Mouse (Mus musculus) sigmoid colon, adult 10 weeks (tissue): ENCODE data around the gene Clasrp. TPM values are rescaled to one million over a fixed set of nuclear protein-coding genes. Genes with fewer than 3 reads are reported as not detected.

Experiments
- polyA plus RNA-seq: library from polyadenylated mRNA; stranded (reverse); fragments of 350-450 nt; fragmentation: Illumina TruSeq; extraction: RNeasy Lipid Tissue Mini Kit (QIAGEN cat#74804); gene quantifications from one replicate; pipeline ENCODE4 v1.2.3, GENCODE M21; 2014; ENCODE audit warnings: low read depth, low replicate concordance

The Clasrp gene
- polyA plus RNA-seq = 7.1 TPM

GRCm38 (mm10) chr7:19603849-19604605, at the start of gene Clasrp:
Gene Clasrp (minus strand): TSS chr7:19604486.

GRCm38 (mm10) chr7:19629361-19629734, 25.1 kb upstream of the Clasrp start, which contains the start of gene Relb:
Gene Relb (minus strand): TSS chr7:19629438.

GRCm38 (mm10) chr7:19577141-19577852, 27.0 kb downstream of the Clasrp start, which contains the start of the genes Zfp296 and Gemin7:
Gene Zfp296 (plus strand): TSS chr7:19577287.
Gene Gemin7 (minus strand): TSS chr7:19577595.

GRCm38 (mm10) chr7:19562643-19563410, 41.5 kb downstream of the Clasrp start, which contains the start of gene Ppp1r37:
Gene Ppp1r37 (minus strand): TSS chr7:19563076.

Other genes starting within 250 kb of the Clasrp start
- gene Cd3eap, start 245.0 kb downstream of the Clasrp start, polyA plus RNA-seq = 0.95 TPM
- not detected for gene Ppp1r13l, start 244.7 kb downstream of the Clasrp start, polyA plus RNA-seq
- gene Ercc2, start 222.5 kb downstream of the Clasrp start, polyA plus RNA-seq = 1.1 TPM
- not detected for gene Klc3, start 200.4 kb downstream of the Clasrp start, polyA plus RNA-seq
- not detected for gene Ckm, start 199.7 kb downstream of the Clasrp start, polyA plus RNA-seq
- gene Mark4, start 145.7 kb downstream of the Clasrp start, polyA plus RNA-seq = 1.7 TPM
- not detected for gene Exoc3l2, start 141.2 kb downstream of the Clasrp start, polyA plus RNA-seq
- 4.9 TPM for gene Bloc1s3, start 96.1 kb downstream of the Clasrp start, polyA plus RNA-seq
- gene Trappc6a, start 96.1 kb downstream of the Clasrp start, polyA plus RNA-seq = not detected
- not detected for gene Nkpd1, start 86.6 kb downstream of the Clasrp start, polyA plus RNA-seq
- gene Ppp1r37, start 41.4 kb downstream of the Clasrp start, polyA plus RNA-seq = 0.66 TPM
- gene Zfp296, start 27.2 kb downstream of the Clasrp start, polyA plus RNA-seq = not detected
- gene Gemin7, start 26.9 kb downstream of the Clasrp start, polyA plus RNA-seq = 12.7 TPM
- 5.0 TPM for gene Relb, start 25.0 kb upstream of the Clasrp start, polyA plus RNA-seq
- gene Clptm1, start 60.5 kb upstream of the Clasrp start, polyA plus RNA-seq = 24.0 TPM
- gene Apoc2, start 73.5 kb upstream of the Clasrp start, polyA plus RNA-seq = not detected
- 0.98 TPM for gene Gm44805, start 76.9 kb upstream of the Clasrp start, polyA plus RNA-seq
- gene Apoc4, start 77.0 kb upstream of the Clasrp start, polyA plus RNA-seq = not detected
- gene Apoc1, start 88.2 kb upstream of the Clasrp start, polyA plus RNA-seq = not detected
- 3.8 TPM for gene Apoe, start 94.7 kb upstream of the Clasrp start, polyA plus RNA-seq
- gene Tomm40, start 111.0 kb upstream of the Clasrp start, polyA plus RNA-seq = 0.82 TPM
- 5.2 TPM for gene Nectin2, start 146.0 kb upstream of the Clasrp start, polyA plus RNA-seq
- gene Bcam, start 166.5 kb upstream of the Clasrp start, polyA plus RNA-seq = not detected
- gene Cblc, start 192.3 kb upstream of the Clasrp start, polyA plus RNA-seq = 5.7 TPM
- gene Bcl3, start 218.3 kb upstream of the Clasrp start, polyA plus RNA-seq = 1.9 TPM
- gene Gm19345, start 247.5 kb upstream of the Clasrp start, polyA plus RNA-seq = not detected